Mouse (Mus musculus) bone marrow macrophage, adult 2 months (primary cell): ENCODE data around the gene Gtf2h4. TPM values are rescaled to one million over a fixed set of nuclear protein-coding genes. Genes with fewer than 3 reads are reported as not detected.

Experiments used
- H3K27ac ChIP-seq: 2 replicates; pipeline ENCODE4 v1.5.1; 2012; ENCODE audit warnings: low read depth, low read length; ENCODE audit not compliant: insufficient read depth
- H3K4me1 ChIP-seq: 2 replicates; pipeline ENCODE4 v1.6.1; 2012; ENCODE audit warnings: low read length; ENCODE audit not compliant: control insufficient read depth, insufficient read depth
- H3K4me3 ChIP-seq: 2 replicates; pipeline ENCODE4 v1.5.1; 2012; ENCODE audit warnings: mild to moderate bottlenecking, low read length, moderate library complexity; ENCODE audit not compliant: insufficient read depth
- CTCF ChIP-seq: IDR thresholded peaks from 2 replicates; pipeline ENCODE4 v1.5.1; 2012; ENCODE audit warnings: low read depth, mild to moderate bottlenecking, low read length, moderate library complexity
- POLR2A ChIP-seq: IDR thresholded peaks from 2 replicates; pipeline ENCODE4 v1.6.1; 2012; ENCODE audit warnings: mild to moderate bottlenecking, low read depth, low read length, borderline replicate concordance
- polyA plus RNA-seq: library from polyadenylated mRNA; stranded (reverse); fragments of >200 nt; gene quantifications from 2 replicates; pipeline ENCODE4 v1.2.4, GENCODE M21; 2012; ENCODE audit not compliant: missing spikeins, insufficient read depth, insufficient read length

Gtf2h4 gene
- polyA plus RNA-seq, 1 experiment, result 12.2 TPM

DNA sequence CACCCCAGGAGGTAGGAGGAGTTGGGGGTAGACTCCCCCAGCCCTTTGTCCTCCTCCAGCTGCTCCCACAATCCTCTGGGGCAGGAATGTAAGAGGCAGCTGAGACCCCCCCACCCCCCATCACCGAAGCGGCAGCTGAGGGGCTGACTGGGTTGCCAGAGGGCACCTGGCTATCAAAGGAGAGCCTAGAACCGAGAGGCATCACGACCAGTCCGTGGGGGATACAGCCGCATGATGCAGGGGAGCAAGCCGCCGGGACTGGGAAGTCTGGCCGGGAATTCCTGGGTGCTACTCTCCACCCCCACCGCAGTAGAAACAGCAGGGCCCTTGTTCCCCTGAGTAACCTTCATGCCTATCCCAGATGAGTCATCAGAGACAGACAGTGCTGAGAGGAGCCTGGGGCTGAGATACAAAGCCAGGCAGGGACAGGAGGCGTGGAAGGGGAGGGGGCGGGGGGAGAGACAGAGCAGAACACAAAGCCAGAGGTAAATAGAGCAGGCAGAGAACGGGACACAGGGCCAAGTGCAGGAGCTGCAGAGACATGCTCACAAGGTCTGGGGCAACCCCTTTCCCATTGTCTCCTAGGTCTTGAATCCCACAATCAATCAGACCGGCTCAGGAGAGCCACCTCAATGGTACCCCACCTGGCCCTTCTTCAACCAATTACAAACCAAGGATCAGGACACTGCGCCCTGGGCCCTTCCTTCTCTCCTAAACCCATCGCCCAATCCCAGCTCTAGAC lies 24.4 kb upstream of the Gtf2h4 start:
- no peak overlapping the region for H3K27ac ChIP-seq
- TF ChIP-seq CTCF, result no peak
- TF ChIP-seq POLR2A, result no peak
- no peaks in the 10 kb centered on the region for H3K4me1 ChIP-seq
- no peak overlapping the region for H3K4me3 ChIP-seq

GRCm38 (mm10) chr17:35697429-35697758 lies 23.9 kb upstream of the Gtf2h4 start:
- no peak overlapping the region for H3K4me3 ChIP-seq
- H3K4me1 ChIP-seq, result no peaks in the 10 kb centered on the region
- TF ChIP-seq POLR2A (no peak), CTCF (no peak)
- H3K27ac ChIP-seq, result no peak overlapping the region

GRCm38 (mm10) chr17:35696691-35697090 lies 23.2 kb upstream of the Gtf2h4 start:
- Histone ChIP-seq H3K4me3 (no peak overlapping the region), H3K4me1 (no peaks in the 10 kb centered on the region), H3K27ac (no peak overlapping the region)
- TF ChIP-seq POLR2A (no peak), CTCF (no peak)

DNA sequence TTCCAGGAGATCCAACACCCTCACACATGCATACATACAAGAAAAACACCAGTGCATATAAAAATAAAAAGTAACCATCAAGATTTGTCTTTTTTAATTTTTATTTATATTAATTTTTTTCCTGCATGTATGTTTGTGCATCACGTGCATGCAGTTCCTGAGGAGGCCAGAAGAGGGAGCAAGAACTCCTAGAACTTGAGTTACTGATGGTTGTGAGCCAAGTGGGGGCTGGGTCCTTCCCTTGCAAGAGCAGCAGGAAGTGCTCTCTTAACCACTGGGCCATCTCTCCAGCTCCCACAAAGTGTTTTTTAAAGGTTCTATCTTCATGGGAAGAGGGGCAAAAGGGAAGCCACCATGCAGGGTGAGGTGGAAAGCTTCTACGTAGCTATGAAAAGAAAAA lies 21.8 kb upstream of the Gtf2h4 start:
- Histone ChIP-seq H3K4me1 (no peaks in the 10 kb centered on the region), H3K27ac (no peak overlapping the region), H3K4me3 (no peak overlapping the region)
- no peak for TF ChIP-seq POLR2A
- no peak for TF ChIP-seq CTCF

- H3K4me3 ChIP-seq, result no peak overlapping the region
- no peak overlapping the region for H3K27ac ChIP-seq
- H3K4me1 ChIP-seq, result no peaks in the 10 kb centered on the region
- TF ChIP-seq POLR2A (no peak), CTCF (no peak)
Measured at GRCm38 (mm10) chr17:35693906-35694305, 20.4 kb upstream of the Gtf2h4 start.

DNA sequence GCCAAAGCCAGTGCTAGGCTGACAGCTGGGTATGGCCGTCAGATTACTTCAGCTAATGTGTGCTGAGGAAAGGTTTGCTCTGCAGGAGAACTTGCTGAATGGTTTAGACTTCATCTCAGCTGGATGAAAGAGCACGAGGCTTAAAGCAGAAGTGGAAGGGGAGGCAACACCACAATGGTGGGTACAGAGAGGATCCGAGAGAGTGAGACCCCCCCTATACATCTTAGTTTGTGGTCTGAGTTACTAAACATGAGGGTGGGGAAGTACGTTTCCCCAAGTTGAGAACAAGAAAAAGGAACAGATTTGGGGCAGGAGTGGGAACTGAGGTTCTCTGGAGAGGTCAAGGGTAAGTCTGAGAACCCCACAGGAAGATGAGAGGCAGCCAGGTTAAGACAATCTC lies 18.8 kb upstream of the Gtf2h4 start:
- TF ChIP-seq POLR2A, result no peak
- no peak for TF ChIP-seq CTCF
- Histone ChIP-seq H3K4me3 (no peak overlapping the region), H3K27ac (no peak overlapping the region), H3K4me1 (no peaks in the 10 kb centered on the region)

DNA sequence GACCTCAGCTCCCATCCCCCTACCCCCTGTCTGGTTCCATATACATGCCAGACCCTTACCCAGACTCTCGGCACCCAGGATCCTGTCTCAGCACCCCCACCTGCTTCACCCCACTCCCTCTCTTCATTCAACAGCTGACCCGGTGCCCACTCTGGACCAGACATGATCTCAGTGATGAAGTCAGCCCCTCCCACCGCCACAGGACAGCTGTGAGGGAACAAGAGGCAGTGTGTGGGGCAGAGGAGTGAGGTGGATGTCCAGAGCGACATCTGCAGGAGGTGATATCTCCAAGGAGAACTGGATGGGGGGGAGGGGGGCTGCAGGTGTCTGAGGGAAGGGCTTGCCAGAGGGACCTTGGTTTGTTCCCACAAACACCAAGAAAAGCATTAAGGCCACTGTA lies 18.3 kb upstream of the Gtf2h4 start:
- TF ChIP-seq CTCF, result no peak
- TF ChIP-seq POLR2A, result no peak
- H3K4me1 ChIP-seq, result no peaks in the 10 kb centered on the region
- H3K27ac ChIP-seq, result no peak overlapping the region
- H3K4me3 ChIP-seq, result no peak overlapping the region

- TF ChIP-seq POLR2A (no peak), CTCF (no peak)
- Histone ChIP-seq H3K4me1 (no peaks in the 10 kb centered on the region), H3K4me3 (no peak overlapping the region), H3K27ac (no peak overlapping the region)
Measured at GRCm38 (mm10) chr17:35689936-35690645, 16.6 kb upstream of the Gtf2h4 start.

DNA sequence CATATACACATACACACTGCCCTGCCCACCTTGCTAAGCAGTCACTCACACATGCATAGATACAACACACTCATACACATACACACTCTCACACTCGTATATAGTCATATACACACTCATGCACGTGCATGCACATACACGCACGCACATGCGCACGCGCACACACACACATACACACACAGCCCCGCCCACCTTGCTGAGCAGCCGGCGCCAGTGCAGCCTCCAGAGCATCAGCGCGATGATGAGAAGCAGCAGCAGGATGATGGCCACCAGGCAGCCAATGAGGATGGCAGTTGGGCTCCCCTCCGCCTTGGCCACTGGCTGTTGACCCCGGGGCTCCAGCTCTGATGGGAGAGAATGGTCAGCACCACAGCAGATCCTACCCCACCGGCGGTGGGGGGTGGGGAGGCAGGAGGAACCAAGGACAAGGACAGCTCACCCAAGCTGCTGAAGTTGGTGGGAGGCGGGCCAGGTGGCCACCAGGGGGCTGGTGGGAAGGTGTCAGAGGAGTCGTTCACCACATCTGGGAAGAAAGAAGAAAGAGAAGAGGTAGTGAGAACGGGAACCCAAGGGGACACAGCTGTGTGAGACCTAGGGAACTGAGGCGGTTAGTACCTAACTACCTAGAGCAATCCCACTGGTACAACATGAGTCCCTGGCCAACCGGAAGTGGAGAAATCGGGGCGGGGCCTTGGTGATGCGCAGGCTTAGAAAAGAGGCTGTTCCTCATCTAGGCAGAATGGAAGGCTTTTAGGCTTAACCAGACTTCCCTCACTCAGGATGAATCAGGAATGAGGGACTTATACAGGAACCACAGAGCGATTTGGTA lies 15.0 kb upstream of the Gtf2h4 start:
- TF ChIP-seq POLR2A (no peak), CTCF (no peak)
- Histone ChIP-seq H3K4me3 (no peak overlapping the region), H3K4me1 (no peaks in the 10 kb centered on the region), H3K27ac (no peak overlapping the region)

GRCm38 (mm10) chr17:35685061-35685460 lies 11.5 kb upstream of the Gtf2h4 start:
- no peaks in the 10 kb centered on the region for H3K4me1 ChIP-seq
- no peak overlapping the region for H3K27ac ChIP-seq
- TF ChIP-seq POLR2A (no peak), CTCF (no peak)
- no peak overlapping the region for H3K4me3 ChIP-seq
